Mouse (Mus musculus): ENCODE measurements at regions not wholly inside any gene's neighbourhood (a gene's known extent, or its start where the extent isn't known, plus 50 kb on each side); places are given as distances from the start of the nearest gene placed in this dataset.
"Not testable (repeated sequence)": the region's sequence is repeated elsewhere in the genome, so short reads cannot be mapped to it uniquely, and the experiment has no call there.

- DNase-seq: no peak
Observed at GRCm38 (mm10) chr3:16533643-16534042, 527.4 kb upstream of the Gm5150 start.

GRCm38 (mm10) chr3:16527511-16527910, 521.3 kb upstream of the Gm5150 start:
- not testable (repeated sequence) for DNase-seq

GRCm38 (mm10) chr3:16488431-16488830, 482.2 kb upstream of the Gm5150 start:
- DNase-seq: not testable (repeated sequence)

- DNase-seq: no peak
Observed at GRCm38 (mm10) chr3:16482750-16483149, 476.5 kb upstream of the Gm5150 start.

- no peak for DNase-seq
Observed at GRCm38 (mm10) chr3:16471360-16471759, 465.1 kb upstream of the Gm5150 start.

- peak; percentile 6 to 37 for DNase-seq
Observed at GRCm38 (mm10) chr3:16466388-16466787, 460.2 kb upstream of the Gm5150 start.

GRCm38 (mm10) chr3:16465357-16465756, 459.1 kb upstream of the Gm5150 start:
- no peak for DNase-seq

GRCm38 (mm10) chr3:16464301-16464700, 458.1 kb upstream of the Gm5150 start:
- no peak for DNase-seq

GRCm38 (mm10) chr3:16433033-16433432, 426.8 kb upstream of the Gm5150 start:
- no peak for DNase-seq

GRCm38 (mm10) chr3:16431819-16432115, 425.5 kb upstream of the Gm5150 start:
- DNase-seq: no peak

GRCm38 (mm10) chr3:16431082-16431818, 425.0 kb upstream of the Gm5150 start:
- DNase-seq: no peak
